Mouse (Mus musculus): ENCODE measurements around the gene Copz2.

DNA sequence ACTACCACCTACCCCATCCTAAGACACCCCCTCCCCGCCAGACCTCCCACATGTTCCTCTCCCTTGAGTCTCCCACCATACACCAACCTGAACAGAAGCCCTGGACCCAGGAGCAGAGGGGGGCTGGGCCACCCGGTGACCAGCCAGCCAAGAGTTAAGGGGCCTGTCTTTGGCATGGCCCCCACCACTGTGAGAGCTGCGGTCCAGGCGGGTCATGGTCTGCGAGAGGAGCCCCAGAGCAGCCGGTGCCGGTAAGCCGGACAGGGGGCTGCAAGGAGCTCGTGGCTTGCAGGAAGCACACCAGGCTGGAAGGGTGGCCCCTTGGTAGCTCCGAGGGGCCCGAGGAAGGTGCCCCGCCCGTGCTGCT, 26.2 kb upstream of the Copz2 start:
- TF ChIP-seq CTCF (IDR thresholded peaks at IDR 0.05; ENCODE audit: low read depth, low read length) (no peak), GATA1 (IDR thresholded peaks at IDR 0.05; ENCODE audit: borderline replicate concordance, low read length) (no peak), POLR2AphosphoS5 (IDR thresholded peaks at IDR 0.05; ENCODE audit: insufficient replicate concordance, low read depth, low read length) (no peak), TAL1 (conservative IDR thresholded peaks at IDR 0.05; ENCODE audit: low read depth, low read length) (no peak)
